Mouse (Mus musculus) liver, embryonic 16.5 days (tissue): ENCODE results near the gene Aimp2. TPM values are rescaled to one million over a fixed set of nuclear protein-coding genes. Genes with fewer than 3 reads are reported as not detected.

Experiments
- ATAC-seq: fragments of 200-750 bp; cut with Nextera tagmentation; 2 replicates; pipeline ENCODE4 v1.8.0; 2017; ENCODE audit warnings: low read depth, mild to moderate bottlenecking, moderate number of reproducible peaks, moderate library complexity
- H3K27ac ChIP-seq: fragments of 300-500 bp; sonication (generic); 2 replicates; pipeline ENCODE4 v1.5.1; 2014; ENCODE audit warnings: mild to moderate bottlenecking, low read length
- H3K27me3 ChIP-seq: fragments of 300-500 bp; sonication (generic); 2 replicates; pipeline ENCODE4 v1.6.1; 2014; ENCODE audit warnings: low read depth, low read length, mixed read lengths; ENCODE audit not compliant: control insufficient read depth, insufficient read depth
- H3K36me3 ChIP-seq: fragments of 300-500 bp; sonication (generic); 2 replicates; pipeline ENCODE4 v1.6.1; 2014; ENCODE audit warnings: mild to moderate bottlenecking; ENCODE audit not compliant: control insufficient read depth, insufficient read depth
- H3K4me1 ChIP-seq: fragments of 300-500 bp; sonication (generic); 2 replicates; pipeline ENCODE4 v1.6.1; 2014; ENCODE audit warnings: low read depth, low read length, mixed read lengths; ENCODE audit not compliant: control insufficient read depth
- H3K4me2 ChIP-seq: fragments of 300-500 bp; sonication (generic); 2 replicates; pipeline ENCODE4 v1.6.1; 2014; ENCODE audit warnings: low read depth, low read length, mixed read lengths
- H3K4me3 ChIP-seq: fragments of 300-500 bp; sonication (generic); 2 replicates; pipeline ENCODE4 v1.5.1; 2014; ENCODE audit warnings: low read depth, mild to moderate bottlenecking, low read length
- H3K9ac ChIP-seq: fragments of 300-500 bp; sonication (generic); 2 replicates; pipeline ENCODE4 v1.6.1; 2014; ENCODE audit warnings: low read depth, low read length
- H3K9me3 ChIP-seq: fragments of 300-500 bp; sonication (generic); replicated peaks from 2 replicates; pipeline ENCODE4 v1.6.1; 2016; ENCODE audit warnings: low read length; ENCODE audit not compliant: control insufficient read depth
- WGBS: fragments of 180-500 bp; shearing (Covaris S2); extraction: QIAGEN DNeasy Blood & Tissue Kit; methylation state at CpG from one replicate; pipeline ENCODE4 v1.1.7; 2014; ENCODE audit not compliant: insufficient replicate concordance; 5-methylcytosine and 5-hydroxymethylcytosine counted together
- polyA plus RNA-seq: library from polyadenylated mRNA; unstranded; fragments of >200 nt; fragmentation: Nextera tagmentation; extraction: Ambion mirVana; gene quantifications from 2 replicates; pipeline ENCODE4 v1.2.1, GENCODE M21; 2015

Gene Aimp2
- polyA plus RNA-seq, 1 experiment from 2014 or later: 35.6 TPM

DNA sequence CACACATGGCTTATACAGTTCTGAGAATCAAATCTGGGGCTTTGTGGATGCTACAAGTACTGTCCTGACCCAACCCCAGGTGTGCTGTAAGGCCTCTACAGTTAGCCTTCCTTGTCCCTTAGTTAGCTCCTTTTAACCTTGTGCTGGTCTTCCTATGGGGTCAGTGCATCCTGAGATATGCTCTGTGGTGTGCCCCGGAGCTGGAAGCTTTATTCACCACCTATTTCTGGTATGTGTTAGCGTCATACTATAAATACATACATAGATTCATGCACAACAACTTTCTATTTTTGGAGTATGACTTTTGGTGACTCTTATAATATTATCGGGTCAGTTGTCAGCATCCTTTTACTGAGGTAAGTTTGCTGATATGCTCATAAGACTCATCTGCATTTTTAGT is 24.4 kb downstream of the Aimp2 start:
- no peaks in the 10 kb centered on the region for H3K4me1 ChIP-seq
- no peak overlapping the region for H3K4me3 ChIP-seq
- no peak overlapping the region for H3K4me2 ChIP-seq
- no peak overlapping the region for H3K27ac ChIP-seq
- no peaks in the 10 kb centered on the region for H3K9me3 ChIP-seq
- ATAC-seq: no peak
- H3K9ac ChIP-seq: no peak overlapping the region
- 95% methylated on average over 3 of the region's 3 CpGs for WGBS
- no peaks in the 10 kb centered on the region for H3K27me3 ChIP-seq
- peaks cover 99% of the 10 kb centered on the region for H3K36me3 ChIP-seq

DNA sequence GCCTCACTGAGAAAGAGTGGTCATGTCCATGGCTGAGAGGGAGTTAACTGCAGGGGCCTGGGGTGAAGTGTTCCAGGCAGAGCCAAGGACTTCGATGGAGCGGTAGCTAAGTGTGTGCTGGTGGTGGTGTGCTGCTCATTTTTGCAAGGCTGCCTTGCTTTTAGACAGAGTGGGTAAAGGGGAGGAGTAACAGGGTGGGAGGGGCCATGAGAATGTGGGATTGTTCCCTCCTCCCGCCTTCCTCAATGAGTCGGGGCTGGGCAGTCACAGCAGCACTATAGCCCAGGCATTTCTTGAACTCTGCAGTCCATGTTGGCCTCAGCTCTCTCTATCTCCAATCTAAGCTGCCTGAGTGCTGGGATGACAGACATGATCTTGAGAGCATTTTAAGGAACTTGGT is 35.1 kb downstream of the Aimp2 start:
- peak; percentile 27 for ATAC-seq
- peaks cover 78% of the 10 kb centered on the region for H3K36me3 ChIP-seq
- no peak overlapping the region for H3K4me3 ChIP-seq
- no peak overlapping the region for H3K27ac ChIP-seq
- no peak overlapping the region for H3K9ac ChIP-seq
- H3K9me3 ChIP-seq: no peaks in the 10 kb centered on the region
- peaks cover 4% of the 10 kb centered on the region for H3K4me1 ChIP-seq
- no peaks in the 10 kb centered on the region for H3K27me3 ChIP-seq
- no peak overlapping the region for H3K4me2 ChIP-seq
- WGBS: 70% methylated on average over 4 of the region's 4 CpGs

DNA sequence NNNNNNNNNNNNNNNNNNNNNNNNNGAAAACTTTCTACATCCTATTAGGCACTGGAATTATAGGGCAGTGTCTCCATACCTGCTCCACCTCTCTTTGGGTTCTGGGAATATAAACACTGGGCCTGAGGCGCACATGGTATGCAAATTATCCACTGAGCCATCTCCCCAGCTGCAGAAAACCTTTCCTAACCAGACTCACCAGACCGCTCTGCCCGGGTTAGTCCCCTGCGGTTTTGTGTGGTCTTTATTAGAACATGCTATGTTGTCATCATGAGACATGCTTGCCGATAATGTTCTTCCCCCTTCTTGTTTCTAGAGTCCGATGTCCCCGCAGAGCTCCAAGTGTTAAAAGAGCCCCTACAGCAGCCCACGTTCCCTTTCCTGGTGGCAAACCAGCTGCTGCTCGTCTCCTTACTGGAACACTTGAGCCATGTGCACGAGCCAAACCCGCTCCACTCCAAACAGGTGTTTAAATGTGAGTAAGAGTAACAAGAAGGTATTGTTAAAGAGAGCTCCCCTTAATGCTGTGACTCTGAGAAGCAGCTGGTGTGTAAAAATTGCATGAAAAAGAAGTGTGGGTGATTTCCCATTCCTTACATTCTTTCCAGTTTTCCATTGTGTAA is 38.0 kb downstream of the Aimp2 start:
- WGBS: 91% methylated on average over 11 of the region's 11 CpGs
- H3K36me3 ChIP-seq: peaks cover 52% of the 10 kb centered on the region

More for the DNA sequence above, 38.0 kb downstream of the Aimp2 start:
- H3K9me3 ChIP-seq: no peaks in the 10 kb centered on the region
- H3K4me2 ChIP-seq: no peak overlapping the region
- H3K4me1 ChIP-seq: peaks cover 4% of the 10 kb centered on the region
- no peak overlapping the region for H3K4me3 ChIP-seq
- H3K27me3 ChIP-seq: no peaks in the 10 kb centered on the region
- no peak for ATAC-seq
- no peak overlapping the region for H3K9ac ChIP-seq
- H3K27ac ChIP-seq: peak overlapping the region; percentile 29; the same call in 1 of the 2 replicates

Other genes with a start within 250 kb of the Aimp2 start
- gene Usp42, start 177.6 kb downstream of the Aimp2 start, polyA plus RNA-seq: 2.9 TPM in 2 replicates
- 115 and 119 TPM in 2 replicates for gene Eif2ak1, start 92.1 kb downstream of the Aimp2 start, polyA plus RNA-seq
- gene Ankrd61, start 12.2 kb downstream of the Aimp2 start, polyA plus RNA-seq: 0.42 and 0.52 TPM in 2 replicates
- gene Pms2, start 117 bp upstream of the Aimp2 start, polyA plus RNA-seq: 11.4 and 14.5 TPM in 2 replicates
- gene Gm42421, start 18.3 kb upstream of the Aimp2 start, polyA plus RNA-seq: 0.13 and 0.33 TPM in 2 replicates
- 0.32 and 0.77 TPM in 2 replicates for gene Rsph10b, start 23.2 kb upstream of the Aimp2 start, polyA plus RNA-seq
- gene Ccz1, start 105.0 kb upstream of the Aimp2 start, polyA plus RNA-seq: 33.4 and 34.1 TPM in 2 replicates
- gene Ocm, start 116.8 kb upstream of the Aimp2 start, polyA plus RNA-seq: not detected in 2 replicates
- 1.9 and 2.3 TPM in 2 replicates for gene Lmtk2, start 190.6 kb upstream of the Aimp2 start, polyA plus RNA-seq